Mouse (Mus musculus): ENCODE data around the gene Garnl3.

GRCm38 (mm10) chr2:33179171-33179929 is 47.9 kb upstream of the Garnl3 start:
- TF ChIP-seq CTCF (IDR thresholded peaks at IDR 0.05; ENCODE audit: borderline replicate concordance, control insufficient read depth, extremely low read depth, insufficient read depth, low read length, poor library complexity) (no peak), POLR2A (IDR thresholded peaks at IDR 0.05; ENCODE audit: control insufficient read depth, extremely low read depth, insufficient read depth, low read length, poor library complexity) (no peak)

Measured in thymus, adult 2 months (tissue).